Mouse (Mus musculus) thymus, postnatal 0 days (tissue): Measurements from ENCODE around the gene Fhad1. TPM values are rescaled to one million over a fixed set of nuclear protein-coding genes. Genes with fewer than 3 reads are reported as not detected.

Experiments used
- DNase-seq: peaks from one replicate; pipeline ENCODE4 v3.0.0-alpha.2; 2015; ENCODE audit warnings: low spot score
- polyA plus RNA-seq: library from polyadenylated mRNA; unstranded; fragments of >200 nt; fragmentation: Nextera tagmentation; extraction: Ambion mirVana; gene quantifications from 2 replicates; pipeline ENCODE4 v1.2.1, GENCODE M21; 2015

The Fhad1 gene
- polyA plus RNA-seq, 1 experiment from 2014 or later: 2.4 TPM

- no peak for DNase-seq
Observed at GRCm38 (mm10) chr4:141938535-141938934, 76.3 kb downstream of the Fhad1 start.

- no peak for DNase-seq
Observed at GRCm38 (mm10) chr4:141932785-141933574, 81.9 kb downstream of the Fhad1 start.

DNA sequence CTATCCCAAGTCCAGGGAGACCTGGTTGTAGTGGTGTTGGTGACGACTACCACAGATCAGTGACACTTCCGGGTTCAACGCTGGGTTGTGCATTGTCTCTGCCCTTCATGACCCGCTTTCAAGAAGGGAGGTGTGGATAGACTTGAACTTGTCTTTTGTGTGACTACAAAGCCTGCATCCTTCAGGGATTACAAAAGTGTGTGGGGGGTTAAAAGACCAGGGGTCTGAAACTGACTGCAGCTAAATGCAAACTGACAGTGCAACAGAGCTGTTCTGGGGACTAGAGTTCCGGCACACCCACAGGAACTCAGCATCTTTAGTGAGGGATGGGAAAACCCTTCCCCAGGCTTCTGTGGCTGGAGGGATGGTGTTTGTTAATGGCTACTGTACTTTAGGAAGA is 83.4 kb downstream of the Fhad1 start:
- no peak for DNase-seq

GRCm38 (mm10) chr4:141930001-141930400 is 84.9 kb downstream of the Fhad1 start:
- no peak for DNase-seq

DNA sequence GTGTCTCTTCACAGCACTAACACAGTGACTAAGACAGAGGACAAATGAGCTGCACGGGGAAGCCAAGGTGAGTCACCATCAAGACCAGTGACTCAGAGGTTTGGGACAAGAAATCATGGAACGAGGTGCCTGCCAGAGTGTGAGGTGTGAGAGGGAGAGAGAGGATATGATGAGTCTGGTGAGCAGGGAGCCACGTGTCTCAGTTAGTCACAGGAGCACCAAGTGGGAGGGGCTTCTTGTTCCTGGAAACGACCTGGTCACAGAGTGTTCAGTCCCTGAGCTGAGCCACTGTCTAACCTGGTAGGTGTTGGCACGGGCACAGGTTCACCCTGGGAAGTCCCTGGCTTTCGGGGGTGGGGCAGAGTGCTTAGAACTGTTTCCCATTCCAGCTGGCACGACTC is 86.0 kb downstream of the Fhad1 start:
- DNase-seq: no peak

DNA sequence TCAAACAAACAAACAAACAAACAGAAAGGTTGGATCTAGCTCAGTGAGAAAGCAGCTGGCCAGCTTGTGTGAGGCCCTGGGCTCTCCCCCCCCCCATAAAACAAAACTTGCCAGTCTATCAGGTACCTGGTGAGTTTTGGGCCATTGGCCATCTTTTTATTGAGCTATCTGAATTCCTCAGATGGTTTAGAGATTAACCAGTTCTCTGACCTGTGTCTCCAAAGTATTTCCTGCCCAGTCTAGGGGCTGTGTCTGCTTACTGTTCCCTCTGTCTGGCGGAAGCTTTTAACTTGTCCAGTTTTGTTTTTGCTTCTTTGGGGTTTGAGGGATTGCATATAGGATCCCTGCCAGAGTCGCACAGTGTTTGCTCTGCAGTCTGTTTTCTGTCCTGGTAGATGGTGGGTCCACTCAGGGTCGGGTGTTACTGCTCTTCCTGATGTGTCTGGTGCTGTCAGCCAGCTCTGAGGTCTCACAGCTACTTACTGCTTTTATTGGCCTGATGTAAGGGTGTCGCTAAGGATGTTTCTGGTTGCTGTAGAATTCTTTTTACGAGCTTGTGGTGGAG is 89.0 kb downstream of the Fhad1 start:
- DNase-seq: no peak

DNA sequence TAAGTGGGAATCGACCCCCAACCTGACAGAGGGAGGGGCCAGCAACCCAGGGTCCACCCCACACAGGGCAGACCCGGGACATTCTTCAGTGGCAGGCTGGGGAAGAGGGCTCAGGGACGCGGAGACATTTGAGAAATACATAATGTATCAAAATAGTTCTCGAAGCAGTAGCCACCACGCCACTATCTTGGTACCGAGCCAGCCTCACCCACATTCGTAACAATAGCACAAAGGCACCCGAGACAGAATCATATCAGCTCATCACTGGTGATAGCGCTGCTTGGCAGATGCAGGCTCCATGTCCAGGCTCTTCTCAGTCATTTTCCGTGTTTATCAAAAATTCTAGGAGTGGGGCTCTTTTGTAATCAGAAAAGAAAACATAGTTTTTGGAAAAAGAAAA is 90.9 kb downstream of the Fhad1 start:
- DNase-seq: no peak

DNA sequence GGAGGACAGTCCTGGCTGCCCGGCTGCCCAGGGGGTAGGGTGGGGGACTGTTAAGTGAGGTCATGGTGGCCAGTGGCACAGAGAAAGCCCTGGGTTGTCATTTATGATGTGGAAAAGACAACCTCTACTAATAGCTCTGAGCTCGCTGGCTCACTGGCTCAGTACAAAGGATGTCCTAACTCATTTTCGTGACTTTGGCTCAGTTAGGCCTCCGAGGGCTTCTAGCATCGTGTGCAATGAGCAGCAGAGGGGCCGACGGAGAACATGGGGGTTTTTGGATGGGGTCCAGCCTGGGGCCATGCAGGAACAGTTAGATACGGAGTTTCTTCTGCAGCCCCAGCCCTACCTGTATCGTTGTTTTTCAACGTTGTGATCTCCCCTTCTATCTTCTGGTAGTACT is 94.5 kb downstream of the Fhad1 start:
- DNase-seq: no peak

DNA sequence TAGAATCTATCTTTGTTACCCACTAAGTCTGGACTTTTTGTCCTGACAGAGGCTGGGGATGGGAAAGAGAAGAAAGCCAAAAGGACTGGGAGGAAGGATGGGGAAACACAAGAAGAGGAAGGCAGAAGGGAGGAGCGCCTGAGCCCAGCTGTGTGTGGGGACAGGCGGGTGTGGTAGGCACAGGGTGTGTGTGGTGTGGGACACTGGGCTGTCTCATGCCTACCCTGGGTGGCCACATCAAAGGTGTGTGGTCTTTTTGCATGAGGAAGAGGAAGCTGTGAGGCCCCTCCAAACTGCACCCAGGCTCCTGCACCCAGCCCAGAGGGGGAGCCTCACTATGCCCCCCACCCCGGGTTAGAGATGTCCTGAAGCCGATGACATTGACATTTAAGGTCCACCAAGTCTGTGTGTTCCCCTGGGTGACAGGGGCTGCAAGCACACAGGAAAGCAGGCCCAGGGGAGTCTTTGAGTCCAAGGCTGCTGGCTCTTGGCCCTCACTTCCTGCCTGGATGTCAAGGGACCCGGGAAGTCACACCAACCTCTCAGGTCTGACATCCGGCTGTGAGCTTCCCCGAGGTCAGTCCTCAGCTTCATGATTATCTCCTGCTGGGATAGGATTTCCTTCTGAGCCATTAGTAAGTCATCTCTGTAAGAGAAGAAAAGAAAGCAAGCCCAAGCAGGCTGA is 97.0 kb downstream of the Fhad1 start:
- DNase-seq: peak; percentile 14

DNA sequence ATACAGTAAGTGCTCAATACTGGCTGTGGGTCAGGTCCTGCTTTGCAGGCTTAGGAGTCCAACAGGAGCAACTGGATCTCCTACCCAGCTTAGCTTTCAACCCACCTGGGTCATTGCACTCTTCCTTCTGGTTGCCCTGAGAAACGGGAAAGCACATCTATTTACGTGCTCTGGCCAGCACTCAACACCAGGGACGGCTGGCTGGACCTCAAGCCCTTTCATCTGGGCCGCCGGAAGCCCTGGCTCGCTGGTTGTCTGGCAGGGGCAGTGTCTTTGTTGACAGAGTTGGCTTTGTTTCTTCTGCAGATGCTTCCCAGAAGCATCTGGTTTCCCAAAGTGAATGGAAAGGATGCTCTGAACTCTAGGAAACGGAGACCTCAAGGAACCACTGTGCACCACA is 100.8 kb downstream of the Fhad1 start:
- no peak for DNase-seq

- DNase-seq: no peak
Observed at GRCm38 (mm10) chr4:141913201-141913993, 101.5 kb downstream of the Fhad1 start.

DNA sequence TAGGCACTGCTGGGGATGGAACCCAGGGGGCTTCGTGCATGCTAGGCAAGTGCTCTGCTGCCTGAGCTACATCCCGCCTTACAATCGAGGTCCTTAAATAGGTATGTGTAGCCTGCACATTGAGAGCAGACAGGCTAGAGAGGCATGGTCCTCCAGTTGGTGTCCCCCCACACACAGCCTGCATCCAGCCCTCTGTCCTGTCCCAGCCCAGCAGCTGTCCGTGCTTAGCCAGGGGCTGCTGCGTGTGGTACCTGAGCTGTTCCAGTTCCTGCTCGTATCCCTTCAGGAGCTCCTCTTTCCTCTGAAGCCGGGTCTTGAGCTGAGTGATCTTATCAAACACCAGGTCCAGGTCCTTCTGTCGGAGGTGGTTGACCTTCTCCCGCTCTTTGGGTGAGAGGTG is 110.2 kb downstream of the Fhad1 start:
- no peak for DNase-seq

- DNase-seq: no peak
Observed at GRCm38 (mm10) chr4:141902479-141902858, 112.4 kb downstream of the Fhad1 start.

DNA sequence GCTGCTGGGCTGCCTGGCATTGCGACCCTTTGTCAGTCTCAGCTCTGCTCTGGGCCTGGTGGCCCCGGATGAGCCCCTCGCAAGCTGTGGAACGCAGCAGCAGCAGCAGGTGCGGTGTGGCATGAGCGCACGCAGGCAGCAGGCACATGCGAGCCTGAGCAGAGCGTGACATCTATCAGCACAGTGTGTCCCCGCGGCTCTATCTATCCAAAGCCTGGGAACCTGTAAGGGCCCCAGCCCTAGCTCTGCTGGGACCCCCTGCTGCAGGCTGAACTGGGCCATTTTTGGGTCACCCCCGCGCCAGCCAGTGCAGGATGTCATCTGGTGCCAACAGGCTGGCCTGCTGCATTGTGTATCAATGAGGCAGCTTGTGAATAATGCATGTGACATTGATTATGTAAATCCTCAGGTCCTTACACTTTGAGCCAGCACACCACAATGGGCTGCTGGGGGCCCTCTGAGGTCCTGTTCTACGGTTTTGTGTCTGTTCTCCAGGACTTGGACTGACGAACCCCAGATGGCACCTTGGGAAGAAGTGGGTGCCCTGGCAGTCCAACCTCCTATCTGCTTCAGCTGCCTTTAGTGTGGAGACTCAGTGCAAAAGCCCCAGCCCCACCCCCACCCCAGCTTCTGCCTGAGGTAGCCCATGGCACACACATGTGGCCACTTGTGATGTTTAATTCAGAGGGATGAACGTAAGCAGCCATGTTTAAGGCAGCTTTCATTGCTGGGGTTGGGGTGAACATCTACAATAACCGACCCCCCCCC is 113.0 kb downstream of the Fhad1 start:
- DNase-seq: no peak

- DNase-seq: no peak
Observed at GRCm38 (mm10) chr4:141900421-141900820, 114.5 kb downstream of the Fhad1 start.

DNA sequence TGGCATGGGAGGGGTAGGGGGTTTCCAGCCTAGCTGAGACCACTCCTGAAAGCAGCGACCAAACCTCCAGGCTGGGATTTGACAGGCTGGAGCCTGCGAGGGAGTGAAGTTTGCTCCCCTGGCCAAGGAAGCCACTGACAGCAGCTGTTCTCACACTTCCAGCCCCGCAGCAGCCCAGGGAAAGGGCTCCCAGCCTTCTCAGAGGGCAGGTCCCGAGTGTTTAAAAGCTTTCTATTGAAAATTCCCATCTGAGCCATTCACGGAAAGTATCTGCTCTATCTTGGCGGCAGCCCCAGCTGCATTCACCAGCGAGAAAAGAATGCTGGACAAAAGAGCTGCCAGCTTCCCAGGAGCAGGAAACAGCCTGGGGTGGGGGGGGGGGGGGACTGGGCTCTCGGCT is 114.9 kb downstream of the Fhad1 start:
- DNase-seq: no peak

- DNase-seq: no peak
Observed at GRCm38 (mm10) chr4:141898905-141899304, 116.0 kb downstream of the Fhad1 start.

DNA sequence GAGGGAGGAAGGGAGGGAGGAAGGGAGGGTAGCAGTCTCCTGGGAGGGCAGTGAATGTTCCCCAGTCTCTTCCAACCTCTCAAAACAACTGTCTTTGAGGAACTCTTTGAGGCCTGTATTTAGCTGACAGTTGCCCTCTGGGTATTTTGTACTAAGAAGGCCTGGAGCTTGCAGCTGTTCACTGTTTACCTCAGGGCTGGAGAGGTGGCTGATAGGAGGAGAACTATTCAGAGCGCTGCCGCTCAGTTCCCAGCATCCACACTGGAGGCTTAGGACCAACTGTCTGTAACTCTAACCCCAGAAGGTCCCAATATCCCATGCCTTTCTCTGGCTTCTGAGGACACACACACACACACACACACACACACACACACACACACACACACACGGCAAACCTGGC is 117.0 kb downstream of the Fhad1 start:
- DNase-seq: no peak

DNA sequence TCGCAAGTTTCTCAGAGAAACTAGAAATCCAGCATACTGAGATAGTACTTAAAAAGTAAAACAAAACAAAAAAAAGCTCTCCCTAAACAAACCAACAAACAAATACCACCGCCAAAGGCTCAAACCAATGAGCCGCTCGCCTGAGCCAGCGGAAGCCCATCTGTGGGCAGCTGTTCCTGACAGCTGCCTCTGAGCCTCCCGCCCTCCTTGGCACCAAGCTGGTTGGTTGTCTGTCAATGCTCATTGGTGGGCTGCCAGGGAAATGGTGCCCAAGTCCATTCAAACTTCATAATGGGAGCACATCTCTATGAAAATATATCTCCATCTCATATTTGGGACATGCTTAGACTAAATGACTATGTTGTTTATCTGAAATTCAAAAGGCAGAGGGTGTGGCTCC is 117.7 kb downstream of the Fhad1 start:
- DNase-seq: no peak

DNA sequence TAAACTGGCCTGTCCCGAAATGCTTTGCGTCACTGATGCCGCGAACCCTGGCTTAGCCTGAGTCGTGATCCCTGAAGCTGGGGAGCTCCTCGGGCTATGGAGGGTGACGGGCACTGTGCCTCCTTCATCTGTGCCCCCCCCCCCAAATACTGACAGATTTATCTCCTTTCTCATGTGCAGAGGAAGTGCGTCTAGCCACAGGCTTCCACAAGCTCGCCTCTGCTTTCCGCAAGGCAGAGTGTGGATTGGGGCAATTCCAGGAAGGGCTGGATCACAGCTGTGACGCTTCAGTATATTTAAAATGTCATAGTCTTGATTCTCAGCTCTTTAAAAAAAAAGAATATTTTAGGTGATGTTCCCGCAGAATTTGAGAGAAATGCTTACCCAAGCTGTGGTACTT is 119.1 kb downstream of the Fhad1 start:
- DNase-seq: no peak

GRCm38 (mm10) chr4:141893157-141893784 is 121.6 kb downstream of the Fhad1 start:
- no peak for DNase-seq
